Mouse (Mus musculus) heart, postnatal 36 days (tissue): ENCODE measurements around the gene Rab6b. TPM values are rescaled to one million over a fixed set of nuclear protein-coding genes. Genes with fewer than 3 reads are reported as not detected.

ENCODE experiments used
- DNase-seq, 2 experiments: peaks; one replicate each; pipeline ENCODE4 v3.0.0; 2021 to 2022
- intact Hi-C: fragments of 180-260 bp; cut with DNase I; formaldehyde crosslinking; loops from one replicate; pipeline ENCODE4 v1.15.1; 2025
- total RNA-seq, 2 experiments: library from RNA; stranded (reverse); gene quantifications; 2 replicates each; pipeline ENCODE4 v1.2.3; 2021

Gene Rab6b
- total RNA-seq, 2 experiments from 2014 or later, result 1.1 to 1.4 TPM

DNA sequence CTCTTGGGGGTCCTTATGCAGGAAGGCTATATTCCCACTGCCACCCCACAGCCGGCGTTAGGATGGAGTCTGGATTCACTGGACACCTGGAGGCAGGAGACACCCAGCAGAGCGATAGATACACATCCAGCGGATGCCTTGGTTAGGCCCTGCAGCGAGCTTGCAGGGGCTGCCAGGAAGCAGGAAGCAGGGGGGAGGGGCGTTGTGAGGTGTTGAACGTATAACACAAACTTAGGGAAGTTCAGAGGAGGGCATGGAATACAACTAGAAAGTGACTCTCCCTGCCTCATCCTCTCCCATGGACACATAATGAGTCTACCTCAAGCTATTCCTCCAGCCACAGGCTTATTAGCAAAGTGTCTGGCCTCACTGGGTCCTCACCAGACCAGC, 121.4 kb downstream of the Rab6b start:
- intact Hi-C loops, result no loop called here
- no peak for DNase-seq

DNA sequence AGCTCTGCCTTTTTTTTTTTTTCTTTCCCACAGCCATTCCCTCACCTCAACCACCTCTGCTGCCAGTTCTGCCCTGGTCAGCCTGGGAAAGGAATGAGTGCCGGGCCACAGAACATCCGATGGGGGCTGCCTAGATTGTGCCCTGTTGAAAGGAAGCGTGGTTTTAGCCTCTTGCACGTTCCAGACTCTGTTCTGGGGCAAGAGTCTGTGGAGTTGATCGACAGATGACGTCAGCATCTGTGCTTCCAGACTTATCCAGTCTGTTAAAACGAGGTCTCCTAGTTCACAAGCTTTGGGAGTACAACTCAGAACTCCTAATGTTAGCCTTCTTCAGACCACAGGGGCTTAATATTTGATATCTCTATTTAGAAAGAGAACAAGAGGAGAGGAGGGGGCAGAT, 122.5 kb downstream of the Rab6b start:
- intact Hi-C loops, result no loop called here
- no peak for DNase-seq

DNA sequence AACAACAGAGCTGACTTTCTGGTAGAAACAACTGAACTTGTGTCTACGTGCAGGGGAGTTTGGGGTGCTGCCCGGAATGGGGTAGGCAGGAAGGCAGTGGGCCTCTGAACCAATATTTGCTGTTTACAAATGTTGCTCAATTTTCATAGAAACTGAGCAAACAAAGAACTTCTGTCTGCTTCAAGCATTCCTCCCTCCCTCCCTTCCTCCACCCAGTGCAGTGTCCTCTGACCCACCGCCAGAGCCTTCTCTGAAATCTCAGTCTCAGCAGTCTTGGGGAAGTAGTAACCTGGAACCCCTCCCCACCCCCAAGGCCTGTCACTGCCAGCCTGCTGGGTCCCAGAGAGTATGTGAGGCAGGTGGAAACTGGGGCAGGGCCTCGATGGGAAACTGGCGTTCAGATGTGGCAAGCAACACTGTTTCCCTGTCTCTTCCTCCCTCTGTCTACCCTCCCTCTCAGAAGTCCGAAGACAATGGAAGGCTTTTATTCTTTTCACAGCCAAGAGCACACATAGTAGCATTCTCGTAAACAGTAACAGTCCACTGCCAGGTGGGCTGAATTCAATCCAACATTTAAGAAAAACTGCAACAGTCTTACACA, 123.1 kb downstream of the Rab6b start:
- intact Hi-C loops, result no loop called here
- no peak for DNase-seq

Other genes with a start within 250 kb of the Rab6b start
- gene Slco2a1, start 123.1 kb upstream of the Rab6b start, total RNA-seq, result 1 to 10 TPM; 4.3 to 5.6 TPM
- 10 to 100 TPM; 16.0 to 16.6 TPM for gene Srprb, start 90.3 kb downstream of the Rab6b start, total RNA-seq
- gene Gm20425, start 118.5 kb downstream of the Rab6b start, total RNA-seq, result 1 to 10 TPM; 6.7 to 8.7 TPM
- 10 to 100 TPM; 53.3 to 56.3 TPM for gene Trf, start 118.7 kb downstream of the Rab6b start, total RNA-seq
- gene 1300017J02Rik, start 193.3 kb downstream of the Rab6b start, total RNA-seq, result not detected
- 10 to 100 TPM in 1 of 2 experiments, 1 to 10 TPM in 1; 9.1 to 13.2 TPM for gene Topbp1, start 193.4 kb downstream of the Rab6b start, total RNA-seq